Mouse (Mus musculus): ENCODE measurements around the gene Trim14.

Gene Trim14

GRCm38 (mm10) chr4:46475101-46475500 is 60.8 kb downstream of the Trim14 start:
- no peak for DNase-seq

- DNase-seq, result no peak
Observed at GRCm38 (mm10) chr4:46465740-46466139, 70.2 kb downstream of the Trim14 start.

GRCm38 (mm10) chr4:46463130-46463830 is 72.7 kb downstream of the Trim14 start:
- DNase-seq, result peak; percentile 50 to 66

GRCm38 (mm10) chr4:46458411-46458810 is 77.5 kb downstream of the Trim14 start:
- no peak for DNase-seq

- no peak for DNase-seq
Observed at GRCm38 (mm10) chr4:46457186-46457585, 78.8 kb downstream of the Trim14 start.

GRCm38 (mm10) chr4:46456762-46457161 is 79.2 kb downstream of the Trim14 start:
- no peak for DNase-seq

GRCm38 (mm10) chr4:46454097-46454864 is 81.7 kb downstream of the Trim14 start:
- no peak for DNase-seq

- no peak for DNase-seq
Observed at GRCm38 (mm10) chr4:46452855-46453719, 82.9 kb downstream of the Trim14 start.

- DNase-seq, result peak; percentile 71 to 78
Observed at GRCm38 (mm10) chr4:46452481-46452850, 83.5 kb downstream of the Trim14 start.

GRCm38 (mm10) chr4:46451758-46452480 is 84.0 kb downstream of the Trim14 start:
- peak; percentile 80 to 91 for DNase-seq

- peak; percentile 83 to 87 for DNase-seq
Observed at GRCm38 (mm10) chr4:46451240-46451757, 84.6 kb downstream of the Trim14 start.

GRCm38 (mm10) chr4:46450519-46451131 is 85.3 kb downstream of the Trim14 start, which contains the start of gene Anp32b:
TSS of gene Anp32b (plus strand) at chr4:46450902.
- peak; percentile 95 to 96 for DNase-seq

- DNase-seq, result no peak
Observed at GRCm38 (mm10) chr4:46450020-46450518, 85.9 kb downstream of the Trim14 start.

GRCm38 (mm10) chr4:46448886-46449285 is 87.1 kb downstream of the Trim14 start:
- no peak for DNase-seq

- DNase-seq, result no peak
Observed at GRCm38 (mm10) chr4:46447461-46447860, 88.5 kb downstream of the Trim14 start.

GRCm38 (mm10) chr4:46445237-46445945 is 90.5 kb downstream of the Trim14 start:
- no peak for DNase-seq
